Mouse (Mus musculus): Measurements from ENCODE around the gene Ace2.
A peak's percentile ranks its signal among the peaks of the same experiment; 100 is the strongest.

Gene Ace2

GRCm38 (mm10) chrX:164139032-164139431, at the start of gene Ace2:
Gene Ace2 (plus strand): TSS chrX:164139332.
- no peak for DNase-seq (ENCODE audit: low read depth, low spot score)

- DNase-seq (ENCODE audit: low read depth, low spot score) = no peak
Measured at GRCm38 (mm10) chrX:164089916-164090315, 49.2 kb upstream of the Ace2 start.

- no peak for DNase-seq (ENCODE audit: low read depth, low spot score)
Measured at GRCm38 (mm10) chrX:164092300-164093169, 46.6 kb upstream of the Ace2 start.

GRCm38 (mm10) chrX:164093435-164093834, 45.7 kb upstream of the Ace2 start:
- DNase-seq (ENCODE audit: low read depth, low spot score) = no peak

- no peak for DNase-seq (ENCODE audit: low read depth, low spot score)
Measured at GRCm38 (mm10) chrX:164095838-164096237, 43.3 kb upstream of the Ace2 start.

GRCm38 (mm10) chrX:164101483-164101882, 37.6 kb upstream of the Ace2 start:
- peak; percentile 47 for DNase-seq (ENCODE audit: low read depth, low spot score)

GRCm38 (mm10) chrX:164102198-164102597, 36.9 kb upstream of the Ace2 start:
- DNase-seq (ENCODE audit: low read depth, low spot score) = no peak

- peak; percentile 5 for DNase-seq (ENCODE audit: low read depth, low spot score)
Measured at GRCm38 (mm10) chrX:164102656-164103055, 36.5 kb upstream of the Ace2 start.

GRCm38 (mm10) chrX:164111146-164111545, 28.0 kb upstream of the Ace2 start:
- no peak for DNase-seq (ENCODE audit: low read depth, low spot score)

- no peak for DNase-seq (ENCODE audit: low read depth, low spot score)
Measured at GRCm38 (mm10) chrX:164113744-164114143, 25.4 kb upstream of the Ace2 start.

- DNase-seq (ENCODE audit: low read depth, low spot score) = no peak
Measured at GRCm38 (mm10) chrX:164123942-164124341, 15.2 kb upstream of the Ace2 start.

- no peak for DNase-seq (ENCODE audit: low read depth, low spot score)
Measured at GRCm38 (mm10) chrX:164133531-164133930, 5.6 kb upstream of the Ace2 start.

GRCm38 (mm10) chrX:164135304-164135818, 3.8 kb upstream of the Ace2 start:
- no peak for DNase-seq (ENCODE audit: low read depth, low spot score)

- DNase-seq (ENCODE audit: low read depth, low spot score) = no peak
Measured at GRCm38 (mm10) chrX:164145463-164146250, 6.5 kb downstream of the Ace2 start.

GRCm38 (mm10) chrX:164152703-164153102, 13.6 kb downstream of the Ace2 start:
- no peak for DNase-seq (ENCODE audit: low read depth, low spot score)

GRCm38 (mm10) chrX:164153606-164154005, 14.5 kb downstream of the Ace2 start:
- DNase-seq (ENCODE audit: low read depth, low spot score) = no peak

- DNase-seq (ENCODE audit: low read depth, low spot score) = no peak
Measured at GRCm38 (mm10) chrX:164154594-164154993, 15.5 kb downstream of the Ace2 start.

GRCm38 (mm10) chrX:164164681-164165080, 25.5 kb downstream of the Ace2 start:
- no peak for DNase-seq (ENCODE audit: low read depth, low spot score)

GRCm38 (mm10) chrX:164171034-164171433, 31.9 kb downstream of the Ace2 start:
- no peak for DNase-seq (ENCODE audit: low read depth, low spot score)

- no peak for DNase-seq (ENCODE audit: low read depth, low spot score)
Measured at GRCm38 (mm10) chrX:164173880-164174279, 34.7 kb downstream of the Ace2 start.

GRCm38 (mm10) chrX:164175311-164175710, 36.2 kb downstream of the Ace2 start:
- DNase-seq (ENCODE audit: low read depth, low spot score) = no peak

GRCm38 (mm10) chrX:164175780-164176179, 36.6 kb downstream of the Ace2 start:
- DNase-seq (ENCODE audit: low read depth, low spot score) = peak; percentile 64

Measured in brain, adult 2 months (tissue).